Comparison of ENCODE assay signal across 8 mouse cellular contexts in the genomic region with DNA sequence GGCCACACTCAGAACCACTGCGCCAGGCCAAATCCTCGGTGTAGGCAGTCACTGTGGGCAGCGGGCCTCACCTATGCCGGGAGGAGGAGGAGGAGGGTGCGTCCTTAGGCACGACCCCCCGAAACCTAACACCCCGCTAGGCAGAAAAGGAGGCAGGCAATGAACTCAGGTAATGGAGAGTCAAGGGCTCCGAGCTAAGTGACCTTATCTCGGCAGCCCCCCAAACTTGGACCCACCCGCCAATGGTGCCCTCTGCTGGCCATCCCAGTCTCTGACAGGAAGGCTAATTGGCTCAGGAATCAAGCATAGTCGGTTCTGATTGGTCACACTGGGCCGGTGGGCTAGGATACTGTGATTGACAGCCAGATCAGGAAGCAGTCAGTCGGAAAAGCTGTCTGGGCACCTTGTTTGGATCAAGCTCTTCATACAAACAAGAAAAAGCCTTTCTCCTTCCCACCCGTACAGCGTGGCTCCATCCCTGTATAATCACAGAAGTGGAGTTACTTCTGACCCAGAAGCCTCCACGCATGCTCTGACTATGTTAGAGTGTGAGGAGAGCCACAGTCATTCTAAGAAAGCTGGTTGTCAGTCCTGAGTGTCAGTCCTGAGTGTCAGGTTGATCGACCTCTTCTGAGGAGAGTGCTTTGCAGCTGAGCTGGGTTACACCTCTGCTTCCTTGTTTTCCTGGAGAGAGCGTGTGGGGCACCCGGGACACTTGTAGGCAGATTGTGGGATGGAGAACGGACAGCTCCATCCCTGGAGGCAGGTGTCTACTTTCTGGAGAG. TPM values are rescaled to one million over a fixed set of nuclear protein-coding genes. Genes with fewer than 3 reads are reported as not detected.
A peak's percentile ranks its signal among the peaks of the same experiment; 100 is the strongest.
DNase-seq lines count a peak whose midpoint lies in the region; ATAC-seq and TF ChIP-seq lines count a peak whose summit lies in the region.

No protein-coding gene starts in this region.

- H3K9ac ChIP-seq in intestine, embryonic 16.5 days (ENCODE audit: low read depth, low read length) = peak overlapping the region; percentile 19; the same call in 1 of the 2 replicates
- peak overlapping the region; percentile 31; the same call in 1 of the 2 replicates for H3K9ac ChIP-seq in limb, embryonic 13.5 days
- H3K9ac ChIP-seq in midbrain, embryonic 13.5 days (replicated peaks) = peak overlapping the region; percentile 36; the same call in 1 of the 2 replicates

- no peaks in the 10 kb centered on the region for H3K27me3 ChIP-seq in intestine, embryonic 16.5 days (replicated peaks; ENCODE audit: control insufficient read depth, insufficient read depth, low read length)
- H3K27me3 ChIP-seq in limb, embryonic 13.5 days = peaks cover 8% of the 10 kb centered on the region
- H3K27me3 ChIP-seq in midbrain, embryonic 13.5 days = no peaks in the 10 kb centered on the region

- no peaks in the 10 kb centered on the region for H3K9me3 ChIP-seq in intestine, embryonic 16.5 days (ENCODE audit: control insufficient read depth, low read length)
- H3K9me3 ChIP-seq in limb, embryonic 13.5 days = no peaks in the 10 kb centered on the region
- no peaks in the 10 kb centered on the region for H3K9me3 ChIP-seq in midbrain, embryonic 13.5 days

- peak; percentile 88 for ATAC-seq in granulocyte monocyte progenitor cell, adult 5-6 weeks (replicated peaks; ENCODE audit: poor library complexity, severe bottlenecking)
- ATAC-seq in intestine, embryonic 16.5 days = no peak
- ATAC-seq in limb, embryonic 13.5 days (ENCODE audit: low FRiP score, low read depth) = peak; percentile 39; the same call in 1 of the 2 replicates
- ATAC-seq in midbrain, embryonic 13.5 days = peak; percentile 89

- H3K4me2 ChIP-seq in intestine, embryonic 16.5 days (ENCODE audit: low read depth, low read length) = peak overlapping the region; percentile 22; the same call in 1 of the 2 replicates
- H3K4me2 ChIP-seq in limb, embryonic 13.5 days (replicated peaks) = peak overlapping the region; percentile 47
- peak overlapping the region; percentile 49 for H3K4me2 ChIP-seq in midbrain, embryonic 13.5 days (replicated peaks)

- WGBS in intestine, embryonic 16.5 days = 31% methylated on average over 21 of the region's 21 CpGs
- WGBS in limb, embryonic 13.5 days = 27% methylated on average over 21 of the region's 21 CpGs
- 18% methylated on average over 21 of the region's 21 CpGs for WGBS in midbrain, embryonic 13.5 days

- peak; percentile 49 to 56 for DNase-seq in left cerebral cortex, adult 2 months (ENCODE audit: extremely low spot score in 1 of 2, low spot score in 2 of 2)
- no peak for DNase-seq in left cerebral cortex, adult 11 months (ENCODE audit: low spot score)
- peak; percentile 79 for DNase-seq in thymus, postnatal 14 days

- H3K36me3 ChIP-seq in intestine, embryonic 16.5 days (ENCODE audit: control insufficient read depth, insufficient read depth, low read length) = no peaks in the 10 kb centered on the region
- H3K36me3 ChIP-seq in limb, embryonic 13.5 days = no peaks in the 10 kb centered on the region
- no peaks in the 10 kb centered on the region for H3K36me3 ChIP-seq in midbrain, embryonic 13.5 days

- no peak overlapping the region for H3K27ac ChIP-seq in left cerebral cortex, adult 2 months
- H3K27ac ChIP-seq in cortical plate, adult 2 months (ENCODE audit: insufficient read depth, low read length) = no peak overlapping the region
- no peak overlapping the region for H3K27ac ChIP-seq in intestine, embryonic 16.5 days (ENCODE audit: low read length)
- H3K27ac ChIP-seq in limb, embryonic 13.5 days = no peak overlapping the region
- H3K27ac ChIP-seq in midbrain, embryonic 13.5 days = peak overlapping the region; percentile 53

- intact Hi-C loops in left cerebral cortex, adult 2 months (cut with DNase I) = loop anchor here (5.0 kb wide), 2 partner anchors 57 to 138 kb away; no protein-coding TSS in a partner anchor

- H3K4me3 ChIP-seq in left cerebral cortex, adult 2 months = peak overlapping the region; percentile 28; the same call in 1 of the 2 replicates
- H3K4me3 ChIP-seq in cortical plate, adult 2 months (ENCODE audit: insufficient read depth, low read length) = no peak overlapping the region
- no peak overlapping the region; the same call in 1 of the 2 replicates for H3K4me3 ChIP-seq in intestine, embryonic 16.5 days (ENCODE audit: low read length)
- no peak overlapping the region for H3K4me3 ChIP-seq in limb, embryonic 13.5 days
- peak overlapping the region; percentile 18 for H3K4me3 ChIP-seq in midbrain, embryonic 13.5 days (replicated peaks)

- peak; percentile 75 for TF ChIP-seq CTCF in left cerebral cortex, adult 2 months (IDR thresholded peaks at IDR 0.05)
- peak; percentile 52 for TF ChIP-seq CTCF in cortical plate, adult 2 months (IDR thresholded peaks at IDR 0.05; ENCODE audit: extremely low read depth, insufficient read depth, low read length)

- H3K4me1 ChIP-seq in cortical plate, adult 2 months (ENCODE audit: control insufficient read depth, insufficient read depth, low read length) = no peaks in the 10 kb centered on the region
- H3K4me1 ChIP-seq in intestine, embryonic 16.5 days (ENCODE audit: control insufficient read depth, insufficient read depth, low read length) = peaks cover 49% of the 10 kb centered on the region
- H3K4me1 ChIP-seq in limb, embryonic 13.5 days = peaks cover 66% of the 10 kb centered on the region
- H3K4me1 ChIP-seq in midbrain, embryonic 13.5 days (replicated peaks) = peaks cover 26% of the 10 kb centered on the region

- no peak for TF ChIP-seq POLR2A in cortical plate, adult 2 months (IDR thresholded peaks at IDR 0.05; ENCODE audit: extremely low read depth, insufficient read depth, low read length)

RNA-seq across cellular contexts. Expression of a gene that starts 18.3 kb away (rescaled TPM):
- 10 to 100 TPM; 81.0 to 82.4 TPM for total RNA-seq in left cerebral cortex, adult 2 months (2021)
- 57.7 and 60.3 TPM in 2 replicates for polyA plus RNA-seq in cortical plate, adult 2 months (2012; rRNA removed)
- total RNA-seq in granulocyte monocyte progenitor cell, adult 5-6 weeks (2014; fragmentation: Nextera tagmentation) = 58.8 and 62.4 TPM in 2 replicates
- total RNA-seq in granulocyte monocyte progenitor cell, adult 5-6 weeks (2017) = 43.5 and 51.5 TPM in 2 replicates
- polyA plus RNA-seq in intestine, embryonic 16.5 days (2015; fragmentation: Nextera tagmentation; extraction: Ambion mirVana) = 84.6 and 91.4 TPM in 2 replicates
- 86.4 and 94.5 TPM in 2 replicates for polyA plus RNA-seq in limb, embryonic 13.5 days (2015; fragmentation: Nextera tagmentation; extraction: Ambion mirVana)
- 105 and 109 TPM in 2 replicates for polyA plus RNA-seq in midbrain, embryonic 13.5 days (2015; fragmentation: Nextera tagmentation; extraction: Ambion mirVana)

Comparison
In these comparisons a context has a peak if more than half of its experiments do, and no peak if none do; other contexts are left out.
1. H3K4me3 ChIP-seq: peak in left cerebral cortex, adult 2 months (single experiment) and midbrain, embryonic 13.5 days (single experiment); none in cortical plate, adult 2 months (single experiment), intestine, embryonic 16.5 days (single experiment) and limb, embryonic 13.5 days (single experiment).
2. Peak in every context shown above with its lines, with median percentiles within 50 percentile points of each other: H3K4me2 ChIP-seq and H3K9ac ChIP-seq.